Mouse (Mus musculus) hindbrain, embryonic 16.5 days (tissue): Measurements from ENCODE around the gene Ang6. TPM values are rescaled to one million over a fixed set of nuclear protein-coding genes. Genes with fewer than 3 reads are reported as not detected.
"Not testable (repeated sequence)": the region's sequence is repeated elsewhere in the genome, so short reads cannot be mapped to it uniquely, and the experiment has no call there.

Source experiments
- ATAC-seq: fragments of 200-750 bp; cut with Nextera tagmentation; 2 replicates; pipeline ENCODE4 v1.8.0; 2017; ENCODE audit warnings: moderate TSS enrichment, moderate library complexity
- H3K27ac ChIP-seq: fragments of 300-500 bp; sonication (generic); 2 replicates; pipeline ENCODE4 v1.5.1; 2014; ENCODE audit warnings: low read depth, mild to moderate bottlenecking, control low read depth, low read length, moderate library complexity
- H3K27me3 ChIP-seq: fragments of 300-500 bp; sonication (generic); replicated peaks from 2 replicates; pipeline ENCODE4 v1.6.1; 2014; ENCODE audit warnings: low read length; ENCODE audit not compliant: control insufficient read depth, insufficient read depth
- H3K36me3 ChIP-seq: fragments of 300-500 bp; sonication (generic); 2 replicates; pipeline ENCODE4 v1.6.1; 2014; ENCODE audit warnings: mild to moderate bottlenecking, low read length, moderate library complexity, mixed read lengths; ENCODE audit not compliant: control insufficient read depth, insufficient read depth
- H3K4me1 ChIP-seq: fragments of 300-500 bp; sonication (generic); 2 replicates; pipeline ENCODE4 v1.6.1; 2014; ENCODE audit warnings: low read depth, low read length; ENCODE audit not compliant: control insufficient read depth, insufficient read depth
- H3K4me2 ChIP-seq: fragments of 300-500 bp; sonication (generic); 2 replicates; pipeline ENCODE4 v1.6.1; 2014; ENCODE audit warnings: mild to moderate bottlenecking, low read length, control low read depth, moderate library complexity
- H3K4me3 ChIP-seq: fragments of 300-500 bp; sonication (generic); 2 replicates; pipeline ENCODE4 v1.5.1; 2014; ENCODE audit warnings: mild to moderate bottlenecking, low read length, control low read depth, moderate library complexity
- H3K9ac ChIP-seq: fragments of 300-500 bp; sonication (generic); 2 replicates; pipeline ENCODE4 v1.6.1; 2014; ENCODE audit warnings: low read depth, mild to moderate bottlenecking, control low read depth, low read length, moderate library complexity
- H3K9me3 ChIP-seq: fragments of 300-500 bp; sonication (generic); 2 replicates; pipeline ENCODE4 v1.6.1; 2014; ENCODE audit warnings: mild to moderate bottlenecking, low read length, moderate library complexity; ENCODE audit not compliant: control insufficient read depth
- WGBS: fragments of 180-500 bp; shearing (Covaris S2); extraction: QIAGEN DNeasy Blood & Tissue Kit; methylation state at CpG from one replicate; pipeline ENCODE4 v1.1.7; 2014; 5-methylcytosine and 5-hydroxymethylcytosine counted together
- polyA plus RNA-seq: library from polyadenylated mRNA; unstranded; fragments of >200 nt; fragmentation: Nextera tagmentation; extraction: Ambion mirVana; gene quantifications from 2 replicates; pipeline ENCODE4 v1.2.1, GENCODE M21; 2015

The Ang6 gene
- polyA plus RNA-seq, 1 experiment from 2014 or later, result not detected

GRCm38 (mm10) chr14:43983454-43983853, 18.6 kb downstream of the Ang6 start:
- no peak overlapping the region for H3K9ac ChIP-seq
- 83% methylated on average over 4 of the region's 4 CpGs for WGBS
- ATAC-seq, result no peak
- H3K36me3 ChIP-seq, result no peaks in the 10 kb centered on the region
- H3K9me3 ChIP-seq, result no peaks in the 10 kb centered on the region
- no peak overlapping the region for H3K4me3 ChIP-seq
- H3K4me1 ChIP-seq, result no peaks in the 10 kb centered on the region
- no peaks in the 10 kb centered on the region for H3K27me3 ChIP-seq
- no peak overlapping the region for H3K27ac ChIP-seq
- H3K4me2 ChIP-seq, result no peak overlapping the region

GRCm38 (mm10) chr14:43956769-43957168, 45.3 kb downstream of the Ang6 start, which contains the start of gene Ang5:
TSS of gene Ang5 (plus strand) at chr14:43957069.
- H3K36me3 ChIP-seq, H3K27ac ChIP-seq, H3K4me1 ChIP-seq, H3K9me3 ChIP-seq, ATAC-seq, H3K9ac ChIP-seq, H3K4me3 ChIP-seq, H3K4me2 ChIP-seq, H3K27me3 ChIP-seq: not testable (repeated sequence)
- no CpG with 5 or more reads among the region's 2 CpGs for WGBS

- not testable (repeated sequence) for H3K4me3 ChIP-seq, H3K9ac ChIP-seq, H3K4me1 ChIP-seq, H3K9me3 ChIP-seq, H3K4me2 ChIP-seq, H3K36me3 ChIP-seq, ATAC-seq, H3K27ac ChIP-seq, H3K27me3 ChIP-seq
- WGBS, result no CpG with 5 or more reads among the region's 1 CpGs
Observed at GRCm38 (mm10) chr14:43955074-43955473, 47.0 kb downstream of the Ang6 start.

- H3K36me3 ChIP-seq, H3K9ac ChIP-seq, H3K27me3 ChIP-seq, H3K4me2 ChIP-seq, H3K9me3 ChIP-seq, H3K27ac ChIP-seq, ATAC-seq, H3K4me1 ChIP-seq, H3K4me3 ChIP-seq: not testable (repeated sequence)
- 62% methylated on average over 2 of the region's 2 CpGs for WGBS
Observed at GRCm38 (mm10) chr14:43953382-43953781, 48.7 kb downstream of the Ang6 start.

Other genes starting within 250 kb of the Ang6 start
- gene Gm8180, start 217.5 kb downstream of the Ang6 start, polyA plus RNA-seq, result not detected in 2 replicates
- gene Ear1, start 126.8 kb downstream of the Ang6 start, polyA plus RNA-seq, result not detected in 2 replicates
- gene Ear10, start 78.7 kb downstream of the Ang6 start, polyA plus RNA-seq, result not detected in 2 replicates
- 4.6 and 5.1 TPM in 2 replicates for gene Gm8113, start 76.9 kb downstream of the Ang6 start, polyA plus RNA-seq
- not detected in 2 replicates for gene Ang5, start 45.2 kb downstream of the Ang6 start, polyA plus RNA-seq
- gene Ear2, start 100.4 kb upstream of the Ang6 start, polyA plus RNA-seq, result not detected in 2 replicates
- gene Gm3327, start 121.6 kb upstream of the Ang6 start, polyA plus RNA-seq, result not detected in 2 replicates
- not detected in 2 replicates for gene Gm8212, start 195.4 kb upstream of the Ang6 start, polyA plus RNA-seq
- not detected in 2 replicates for gene 4930503E14Rik, start 211.0 kb upstream of the Ang6 start, polyA plus RNA-seq